Mouse (Mus musculus) 416B (cell line): ENCODE data around the gene Slc17a5.

ENCODE experiments used
- DNase-seq: peaks from one replicate; pipeline ENCODE4 v3.0.0; 2011; ENCODE audit warnings: low read depth

Gene Slc17a5

GRCm38 (mm10) chr9:78558586-78559214 is 29.1 kb downstream of the Slc17a5 start:
- no peak for DNase-seq

- DNase-seq, result no peak
These were observed 30.8 kb downstream of the Slc17a5 start for GRCm38 (mm10) chr9:78557041-78557440.

- DNase-seq, result peak; percentile 76
These were observed 34.9 kb downstream of the Slc17a5 start for GRCm38 (mm10) chr9:78552984-78553383.

GRCm38 (mm10) chr9:78551761-78552160 is 36.1 kb downstream of the Slc17a5 start:
- no peak for DNase-seq

GRCm38 (mm10) chr9:78547742-78548141 is 40.1 kb downstream of the Slc17a5 start:
- peak; percentile 72 for DNase-seq

GRCm38 (mm10) chr9:78546944-78547343 is 40.9 kb downstream of the Slc17a5 start:
- DNase-seq, result no peak

- DNase-seq, result no peak
These were observed 46.1 kb downstream of the Slc17a5 start for GRCm38 (mm10) chr9:78541758-78542157.

- DNase-seq, result no peak
These were observed 49.4 kb downstream of the Slc17a5 start for GRCm38 (mm10) chr9:78538421-78538820.

GRCm38 (mm10) chr9:78537154-78537873 is 50.5 kb downstream of the Slc17a5 start:
- no peak for DNase-seq

- no peak for DNase-seq
These were observed 53.2 kb downstream of the Slc17a5 start for GRCm38 (mm10) chr9:78534606-78535005.

- DNase-seq, result peak; percentile 80
These were observed 54.4 kb downstream of the Slc17a5 start for GRCm38 (mm10) chr9:78533296-78533935.

GRCm38 (mm10) chr9:78532341-78532819 is 55.5 kb downstream of the Slc17a5 start:
- DNase-seq, result no peak

GRCm38 (mm10) chr9:78531816-78532215 is 56.0 kb downstream of the Slc17a5 start:
- no peak for DNase-seq

- DNase-seq, result peak; percentile 90
These were observed 60.0 kb downstream of the Slc17a5 start for GRCm38 (mm10) chr9:78527767-78528381.

- peak; percentile 99 for DNase-seq
These were observed 60.5 kb downstream of the Slc17a5 start for GRCm38 (mm10) chr9:78527301-78527761.

GRCm38 (mm10) chr9:78526206-78526605 is 61.6 kb downstream of the Slc17a5 start:
- DNase-seq, result no peak

GRCm38 (mm10) chr9:78525451-78526135 is 62.2 kb downstream of the Slc17a5 start:
- DNase-seq, result no peak

- DNase-seq, result no peak
These were observed 66.2 kb downstream of the Slc17a5 start for GRCm38 (mm10) chr9:78521689-78522088.

GRCm38 (mm10) chr9:78520780-78521601 is 66.8 kb downstream of the Slc17a5 start:
- no peak for DNase-seq

GRCm38 (mm10) chr9:78520127-78520779 is 67.6 kb downstream of the Slc17a5 start:
- no peak for DNase-seq
